Mouse (Mus musculus) activated CD4-positive, CD25-positive, alpha-beta regulatory T cell, adult 4 months (primary cell): ENCODE results near the gene A430078G23Rik. TPM values are rescaled to one million over a fixed set of nuclear protein-coding genes. Genes with fewer than 3 reads are reported as not detected.
A peak's percentile ranks its signal among the peaks of the same experiment; 100 is the strongest.
"Not testable (repeated sequence)": the region's sequence is repeated elsewhere in the genome, so short reads cannot be mapped to it uniquely, and the experiment has no call there.

Experiments
- ATAC-seq: one replicate; pipeline ENCODE4 v1.8.0; 2017
- polyA plus RNA-seq, 2 experiments: library from polyadenylated mRNA; unstranded; fragments of 100-300 nt; shearing (Covaris generic); gene quantifications; one replicate each; pipeline ENCODE4 v1.2.1; 2017

The A430078G23Rik gene
- 10 to 100 TPM; 33.8 to 34.2 TPM for polyA plus RNA-seq

DNA sequence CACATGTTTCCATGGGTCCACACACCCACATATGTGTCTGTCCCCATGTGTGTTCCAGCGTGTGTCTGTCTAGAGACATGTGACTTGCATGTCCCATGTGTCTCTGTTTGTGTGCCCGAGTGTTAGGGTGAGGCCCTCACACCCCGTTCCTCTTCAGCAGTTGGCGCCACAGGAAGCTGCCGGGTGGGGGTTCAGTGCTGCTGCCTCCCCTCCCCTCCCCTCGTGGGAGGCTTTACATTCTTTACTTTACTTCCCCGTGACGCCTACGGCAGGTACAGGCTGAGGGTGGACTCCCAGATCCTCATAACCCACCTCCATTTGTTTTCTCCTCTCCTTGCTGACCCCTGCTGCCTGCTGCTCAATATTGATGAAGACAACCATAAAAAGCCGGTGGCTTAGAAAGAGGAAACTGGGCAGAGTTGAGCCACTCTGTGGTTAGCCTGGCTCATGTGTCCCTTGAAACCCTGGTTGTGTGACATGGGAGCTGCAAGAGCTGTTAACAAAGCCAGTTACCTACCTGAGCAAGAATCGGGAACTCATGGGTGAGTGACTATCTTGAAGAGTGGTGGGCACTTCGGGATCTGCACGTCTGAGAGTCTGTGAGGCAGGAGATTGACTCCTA is at the start of gene A430078G23Rik:
Gene A430078G23Rik, plus strand, starts transcription at position 227 of the 622 bp plus-strand sequence.
- ATAC-seq: peak; percentile 49

DNA sequence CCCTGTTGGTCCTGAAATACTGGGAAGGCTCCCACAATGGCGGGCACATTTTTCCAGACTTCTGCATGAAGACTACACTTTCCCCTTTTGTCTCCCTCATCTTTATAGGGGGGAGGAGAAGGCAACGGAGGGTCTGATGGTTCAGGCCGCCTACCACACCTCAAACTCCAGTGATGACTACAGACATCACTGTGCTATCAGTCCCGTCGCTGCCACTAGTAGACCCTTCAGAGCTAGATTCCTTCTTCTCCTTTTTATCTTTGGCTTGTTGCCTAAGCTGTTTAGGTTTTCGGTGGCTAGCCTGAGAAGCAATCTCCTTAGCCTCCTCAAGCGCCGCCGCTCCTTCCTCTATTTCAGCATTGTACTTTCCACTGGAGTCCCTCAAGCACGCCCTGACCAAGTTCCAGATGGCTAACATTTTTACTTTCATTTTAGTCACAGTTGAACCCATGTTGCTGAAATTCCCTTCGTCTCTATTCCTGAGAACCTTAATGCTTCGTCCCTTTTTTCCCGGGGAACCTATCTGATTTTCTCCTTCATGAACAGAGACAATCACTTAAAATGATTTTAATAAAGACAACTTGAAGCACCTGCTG is 44.9 kb upstream of the A430078G23Rik start:
- not testable (repeated sequence) for ATAC-seq

DNA sequence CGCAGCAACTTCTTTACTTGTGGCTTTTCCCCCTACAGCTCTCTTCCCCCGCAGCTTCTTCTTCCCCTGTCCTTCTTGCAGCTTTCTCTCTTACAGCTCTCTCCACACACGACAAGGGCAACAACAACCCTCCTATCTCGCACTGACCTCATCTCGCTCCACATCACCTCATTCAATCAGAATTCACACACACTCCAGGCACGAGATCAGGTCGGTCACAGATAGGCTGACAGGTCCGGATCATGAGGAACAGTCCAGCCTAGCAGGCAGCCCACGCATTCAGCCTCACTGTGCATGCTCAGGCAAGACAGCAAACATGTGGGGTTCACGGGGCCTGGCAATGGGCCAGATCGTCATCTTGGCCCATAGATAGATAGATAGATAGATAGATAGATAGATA is 43.6 kb upstream of the A430078G23Rik start:
- ATAC-seq: no peak

DNA sequence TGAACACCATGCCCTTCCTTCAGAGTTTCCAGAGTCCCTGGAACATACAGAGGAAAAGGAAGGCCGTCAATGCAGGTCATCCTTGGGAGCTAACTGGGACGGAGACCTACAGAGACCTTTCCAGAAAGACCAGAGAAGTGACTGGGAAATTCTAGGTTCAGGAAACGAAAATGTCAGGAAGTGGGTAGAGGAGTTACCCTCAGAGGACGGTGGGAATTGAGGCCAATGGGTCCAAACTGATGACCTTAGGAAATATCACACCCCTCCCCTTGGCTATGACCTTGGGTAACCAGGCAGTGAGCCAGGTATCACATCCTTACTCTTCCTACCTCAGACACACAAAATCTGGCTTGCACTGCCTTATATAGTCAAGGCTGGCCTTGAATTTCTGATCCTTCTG is 41.7 kb upstream of the A430078G23Rik start:
- no peak for ATAC-seq

DNA sequence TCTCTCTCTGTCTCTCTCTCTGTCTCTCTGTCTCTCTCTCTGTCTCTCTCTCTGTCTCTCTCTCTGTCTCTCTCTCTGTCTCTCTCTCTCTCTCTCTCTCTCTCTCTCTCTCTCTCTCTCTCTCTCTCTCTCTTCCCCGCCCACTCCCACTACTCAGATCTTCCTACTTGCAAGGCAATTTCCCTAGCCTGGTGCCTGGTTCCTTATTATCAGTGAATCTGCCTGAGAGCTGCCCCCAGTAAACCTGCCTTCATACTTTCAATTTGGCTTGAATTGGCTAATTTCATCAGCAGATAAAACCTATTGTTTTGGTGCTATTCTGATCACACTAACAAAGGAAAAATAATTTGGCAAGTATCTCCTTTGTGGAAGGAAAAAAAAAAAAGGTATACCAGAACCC is 39.8 kb upstream of the A430078G23Rik start:
- not testable (repeated sequence) for ATAC-seq

DNA sequence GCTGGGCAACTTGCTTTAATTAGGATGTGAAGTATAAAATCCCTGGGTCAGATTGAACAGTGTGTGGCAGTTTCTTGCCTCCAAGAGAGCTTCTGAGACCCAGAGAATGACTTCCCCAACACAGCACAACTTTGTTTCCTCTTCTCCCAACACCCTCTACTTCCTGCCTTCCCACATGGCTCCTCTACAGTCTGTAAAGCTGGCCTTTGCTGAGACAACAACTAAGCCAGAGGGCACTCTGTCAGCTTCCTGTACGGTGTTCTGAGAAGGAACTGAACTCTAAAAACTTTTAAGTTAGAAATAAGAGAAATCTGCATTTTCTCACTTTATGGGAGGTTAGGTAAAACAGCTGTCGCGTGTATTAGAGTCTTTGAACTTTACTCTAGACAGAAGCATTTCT is 39.4 kb upstream of the A430078G23Rik start:
- no peak for ATAC-seq

DNA sequence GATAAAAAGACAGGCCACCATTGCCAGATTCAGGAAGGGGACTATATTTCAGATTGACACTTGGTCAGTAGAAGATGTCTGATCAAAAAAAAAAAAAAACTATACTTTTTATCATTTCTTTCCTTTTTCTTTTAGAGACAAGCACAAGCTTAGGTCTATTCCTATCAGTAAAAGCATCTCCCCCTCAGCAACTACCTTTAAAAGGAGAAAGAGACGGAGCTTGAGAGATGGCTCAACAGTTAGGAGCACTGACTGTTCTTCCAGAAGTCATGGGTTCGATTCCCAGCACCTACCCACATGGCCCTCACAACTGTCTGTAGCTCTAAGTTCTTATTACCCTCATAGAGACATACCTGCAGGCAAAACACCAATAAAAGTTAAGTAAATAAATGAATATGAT is 38.9 kb upstream of the A430078G23Rik start:
- no peak for ATAC-seq

DNA sequence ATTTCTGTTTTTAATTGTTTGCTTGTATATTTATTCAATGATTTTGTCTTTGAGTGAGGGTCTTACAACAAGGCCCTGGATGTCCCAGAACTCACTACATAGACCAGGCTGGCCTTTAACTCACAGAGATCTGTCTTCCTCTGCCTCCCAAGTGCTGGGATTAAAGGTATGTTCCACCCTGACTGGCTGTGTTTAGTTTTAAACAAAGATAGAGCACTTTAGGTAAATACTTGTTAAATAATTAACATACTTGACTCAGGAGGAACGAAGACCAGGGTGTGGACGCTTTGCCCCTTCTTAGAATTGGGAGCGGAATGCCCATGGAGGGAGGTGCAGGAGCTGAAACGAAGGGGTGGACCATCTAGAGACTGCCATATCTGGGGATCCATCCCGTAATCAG is 36.6 kb upstream of the A430078G23Rik start:
- no peak for ATAC-seq

DNA sequence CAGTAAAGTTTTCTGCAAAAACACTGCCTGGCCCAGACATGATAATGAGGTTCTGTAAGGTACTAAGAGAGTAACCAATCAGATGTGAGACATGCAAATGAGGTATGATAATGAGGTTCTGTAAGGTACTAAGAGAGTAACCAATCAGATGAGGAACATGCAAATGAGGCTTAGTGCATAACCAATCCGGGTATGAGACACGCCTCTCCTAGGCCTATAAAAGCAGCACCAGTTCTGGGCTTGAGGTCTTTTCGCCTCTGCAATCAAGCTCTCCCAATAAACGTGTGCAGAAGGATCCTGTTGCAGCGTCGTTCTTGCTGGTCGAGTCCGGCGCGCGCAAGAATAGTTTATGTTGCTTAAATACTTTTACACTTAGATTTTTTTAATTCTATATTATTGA is 33.9 kb upstream of the A430078G23Rik start:
- not testable (repeated sequence) for ATAC-seq

DNA sequence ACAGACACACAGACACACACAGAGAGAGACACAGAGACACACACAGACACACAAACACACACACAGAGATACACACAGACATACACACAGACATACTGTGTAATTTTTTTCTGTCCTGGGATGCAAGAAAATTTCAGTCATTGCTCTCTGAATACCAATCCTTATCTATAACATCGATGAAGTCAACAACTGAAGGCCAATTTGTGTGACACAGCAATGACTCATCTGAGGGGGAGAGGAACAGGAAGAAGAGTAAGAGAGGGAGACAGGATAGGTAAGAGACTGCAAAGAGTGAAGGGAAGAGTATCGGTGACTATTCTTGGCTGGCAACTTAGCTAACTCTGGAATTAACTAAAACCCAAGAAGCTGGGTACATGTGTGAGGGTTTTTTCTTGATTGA is 29.0 kb upstream of the A430078G23Rik start:
- ATAC-seq: peak; percentile 64

DNA sequence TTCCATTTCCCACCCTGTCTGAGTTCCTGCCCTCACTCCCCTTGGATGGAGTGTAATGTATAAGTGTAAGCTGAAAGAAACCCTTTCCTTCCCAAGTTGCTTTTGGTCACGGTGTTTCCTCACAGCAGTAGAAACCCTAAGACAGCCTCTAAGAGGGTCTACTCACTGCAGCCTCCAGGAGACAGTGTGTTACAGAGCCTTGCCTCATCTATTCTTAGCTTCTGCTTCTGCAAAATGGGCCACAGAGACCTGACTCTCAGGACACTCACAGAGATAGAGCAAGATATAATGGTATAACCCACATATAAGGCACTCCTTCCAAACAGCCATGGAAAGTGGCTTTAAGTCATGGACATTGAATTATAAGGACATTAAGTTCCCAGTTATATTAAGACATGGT is 26.2 kb upstream of the A430078G23Rik start:
- no peak for ATAC-seq

DNA sequence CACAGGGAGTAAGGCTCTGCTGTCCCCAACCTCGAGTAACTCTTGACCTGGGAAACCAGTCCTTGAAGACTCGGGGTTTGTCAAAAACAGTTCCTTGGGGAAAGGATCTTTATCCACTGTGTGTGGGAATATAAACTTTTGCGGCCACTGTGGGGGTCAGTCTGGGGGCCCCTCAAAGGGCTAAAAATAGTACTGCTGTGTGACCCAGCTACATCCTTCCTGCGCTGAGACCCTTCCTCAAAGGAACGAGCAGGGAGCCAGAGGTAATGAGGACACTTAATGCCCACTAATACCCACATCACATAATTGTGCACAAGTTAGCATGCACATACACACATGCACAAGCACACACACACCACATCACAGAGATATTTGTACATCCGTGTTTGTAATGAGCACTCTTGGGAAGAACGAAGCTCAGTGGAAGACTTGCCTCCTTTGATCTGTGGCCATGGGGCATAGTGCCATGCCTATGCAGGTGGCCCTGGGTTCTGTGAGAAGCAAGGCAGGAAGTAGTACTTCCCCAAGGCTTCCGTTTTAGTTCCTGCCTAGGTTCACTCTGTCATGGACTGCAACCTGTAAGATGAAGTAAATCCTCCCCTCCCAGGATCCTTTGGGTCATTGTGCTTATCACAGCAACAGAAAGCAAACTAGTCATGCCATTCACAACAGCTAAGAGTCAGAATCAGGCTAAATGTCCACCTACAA is 25.5 kb upstream of the A430078G23Rik start:
- peak; percentile 65 for ATAC-seq

DNA sequence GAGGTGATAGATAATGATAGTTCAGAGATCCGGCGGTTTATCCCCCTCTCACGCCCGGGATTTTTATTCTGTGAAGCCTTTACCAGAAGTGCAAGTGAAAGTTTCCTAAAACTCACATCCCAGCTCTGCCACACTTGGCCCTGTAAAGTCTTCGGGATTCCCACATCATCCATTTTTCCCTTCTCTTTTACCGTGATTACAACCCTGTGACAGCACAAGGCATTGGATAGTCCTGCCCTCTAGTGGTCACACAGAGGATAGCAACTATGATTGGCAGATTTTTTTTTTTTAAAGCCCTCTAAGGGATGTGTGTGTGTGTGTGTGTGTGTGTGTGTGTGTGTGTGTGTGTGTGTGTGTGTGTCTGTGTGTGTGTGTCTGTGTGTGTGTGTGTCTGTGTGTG is 22.6 kb upstream of the A430078G23Rik start:
- peak; percentile 47 for ATAC-seq

DNA sequence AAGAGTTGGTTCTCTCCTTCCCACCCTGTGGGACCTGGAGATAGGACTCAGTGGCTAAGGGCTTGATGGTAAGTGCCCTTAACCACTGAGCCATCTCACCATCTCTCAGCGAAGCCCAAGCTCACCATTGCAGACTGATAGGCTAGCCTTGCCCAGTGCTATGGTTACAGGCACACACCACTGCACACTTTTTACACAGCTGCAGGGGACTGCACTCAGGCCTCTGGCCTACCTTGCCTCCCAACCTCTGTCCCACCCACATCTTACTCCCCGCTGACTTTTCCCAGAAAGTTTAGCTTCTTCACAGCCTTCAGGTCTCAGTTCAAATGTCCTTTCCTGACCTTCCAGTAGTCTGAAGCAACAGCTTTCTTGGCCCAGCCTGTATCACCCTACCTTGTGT is 21.5 kb upstream of the A430078G23Rik start:
- no peak for ATAC-seq

DNA sequence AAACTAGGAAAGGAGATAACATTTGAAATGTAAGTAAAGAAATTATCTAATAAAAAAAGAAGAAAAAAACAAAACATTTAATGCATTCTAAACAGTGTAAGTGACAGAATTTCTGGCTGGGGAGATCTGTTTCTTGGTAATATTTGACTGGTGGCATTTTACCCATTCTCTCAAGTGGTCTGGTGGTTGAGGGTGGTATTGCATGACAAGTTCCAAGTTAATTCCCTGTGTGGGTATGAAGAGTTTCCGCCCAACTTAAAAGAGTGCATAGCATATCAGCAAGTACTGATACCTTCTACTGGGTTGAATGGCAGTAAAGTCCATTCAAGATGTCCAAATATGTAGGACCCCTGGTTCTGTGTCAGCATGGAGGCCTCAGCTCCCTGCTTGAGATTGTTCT is 17.3 kb upstream of the A430078G23Rik start:
- no peak for ATAC-seq

DNA sequence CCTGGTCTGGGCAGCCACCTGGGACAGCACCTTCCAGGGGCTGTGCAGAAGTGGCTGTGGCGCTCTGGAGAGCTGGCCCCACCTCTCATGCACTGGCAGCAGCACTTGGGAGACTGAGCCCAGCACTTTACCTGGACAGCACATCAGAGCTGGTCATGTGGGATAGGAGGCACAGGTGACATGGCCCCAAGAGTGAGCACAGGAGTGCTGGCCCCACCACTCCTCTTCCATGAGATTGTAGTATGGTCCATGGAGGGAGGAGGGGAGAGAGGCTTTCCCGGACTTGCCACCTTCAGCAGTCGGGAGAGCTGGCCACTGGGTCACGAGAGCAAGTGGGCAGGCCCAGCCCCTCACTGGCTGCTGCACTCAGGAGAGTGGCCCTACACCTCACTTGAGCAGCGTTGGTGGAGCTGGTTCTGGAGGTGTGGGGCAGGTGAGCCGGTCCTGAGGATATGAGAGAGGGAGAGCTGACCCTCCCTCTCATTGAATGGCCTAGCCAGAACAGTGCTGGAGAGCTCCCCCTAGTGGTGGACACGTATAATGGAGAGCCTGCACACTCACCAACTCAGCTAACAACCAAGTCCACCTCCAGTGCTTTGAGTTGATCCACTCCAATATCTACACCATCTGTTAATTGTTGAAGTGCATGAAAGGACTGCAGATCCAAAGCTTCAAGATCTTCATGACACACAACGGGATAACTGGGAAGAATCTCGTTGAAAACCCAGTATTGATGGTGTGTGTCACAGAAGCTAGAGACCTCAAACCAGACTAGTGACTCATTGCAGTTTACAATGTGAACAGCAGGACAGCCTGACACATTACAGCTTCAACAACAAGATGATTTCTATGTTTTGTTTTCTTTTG is 16.3 kb upstream of the A430078G23Rik start:
- peak; percentile 72 for ATAC-seq

DNA sequence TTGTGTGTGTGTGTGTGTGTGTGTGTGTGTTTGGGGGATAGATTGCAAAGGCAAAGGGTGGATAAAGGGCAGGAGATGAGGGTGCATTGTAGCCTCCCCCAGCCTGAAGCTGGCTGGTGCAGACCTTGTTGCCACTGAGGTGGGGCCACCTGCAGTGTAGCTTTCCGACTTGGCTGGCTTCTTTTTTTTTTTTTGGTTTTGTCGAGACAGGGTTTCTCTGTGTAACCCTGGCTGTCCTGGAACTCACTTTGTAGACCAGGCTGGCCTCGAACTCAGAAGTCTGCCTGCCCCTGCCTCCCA is 15.7 kb upstream of the A430078G23Rik start:
- ATAC-seq: not testable (repeated sequence)

DNA sequence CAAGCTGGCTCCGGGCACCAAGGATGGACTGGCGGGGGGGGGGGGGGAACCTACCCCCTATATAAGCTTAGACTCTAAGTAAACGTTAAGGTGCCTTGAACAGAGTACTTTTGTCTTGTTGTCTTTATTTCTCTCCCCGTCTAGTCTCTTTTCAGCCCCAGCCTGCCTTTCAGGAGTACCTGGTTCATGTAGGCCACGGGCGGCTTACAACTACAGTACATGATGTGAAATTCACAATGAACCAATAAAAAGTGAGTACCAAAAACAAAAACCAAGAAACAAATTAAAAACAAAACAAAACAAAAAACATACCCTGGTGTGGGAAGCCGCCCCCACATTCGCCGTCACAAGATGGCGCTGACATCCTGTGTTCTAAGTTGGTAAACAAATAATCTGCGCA is 15.2 kb upstream of the A430078G23Rik start:
- ATAC-seq: no peak

DNA sequence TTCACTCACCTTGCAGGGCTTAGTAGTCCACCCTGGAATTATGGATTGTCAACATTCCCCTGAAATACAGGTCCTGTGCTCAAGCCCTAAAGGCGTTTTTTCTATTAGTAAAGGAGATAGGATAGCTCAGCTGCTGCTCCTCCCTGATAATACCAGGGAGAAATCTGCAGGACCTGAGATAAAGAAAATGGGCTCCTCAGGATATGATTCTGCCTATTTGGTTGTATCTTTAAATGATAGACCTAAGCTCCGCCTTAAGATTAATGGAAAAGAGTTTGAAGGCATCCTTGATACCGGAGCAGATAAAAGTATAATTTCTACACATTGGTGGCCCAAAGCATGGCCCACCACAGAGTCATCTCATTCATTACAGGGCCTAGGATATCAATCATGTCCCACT is 12.5 kb upstream of the A430078G23Rik start:
- ATAC-seq: not testable (repeated sequence)

DNA sequence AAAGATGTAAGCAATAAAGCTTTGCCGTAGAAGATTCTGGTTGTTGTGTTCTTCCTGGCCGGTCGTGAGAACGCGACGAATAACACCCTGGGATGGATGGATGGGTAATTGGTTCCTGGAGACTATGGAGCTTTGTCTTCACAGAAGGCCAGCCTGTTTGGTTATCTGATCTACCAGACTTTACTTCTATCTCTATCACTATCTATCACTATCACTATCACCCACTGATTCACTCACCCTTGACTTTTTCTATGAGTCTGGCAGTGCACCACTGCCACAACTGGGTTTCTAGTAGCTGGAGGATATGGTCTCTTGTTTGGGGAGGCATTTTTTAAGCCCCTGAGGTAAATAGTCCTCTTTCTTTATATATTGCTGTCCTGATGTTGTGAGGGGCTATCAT is 7.9 kb upstream of the A430078G23Rik start:
- peak; percentile 40 for ATAC-seq

DNA sequence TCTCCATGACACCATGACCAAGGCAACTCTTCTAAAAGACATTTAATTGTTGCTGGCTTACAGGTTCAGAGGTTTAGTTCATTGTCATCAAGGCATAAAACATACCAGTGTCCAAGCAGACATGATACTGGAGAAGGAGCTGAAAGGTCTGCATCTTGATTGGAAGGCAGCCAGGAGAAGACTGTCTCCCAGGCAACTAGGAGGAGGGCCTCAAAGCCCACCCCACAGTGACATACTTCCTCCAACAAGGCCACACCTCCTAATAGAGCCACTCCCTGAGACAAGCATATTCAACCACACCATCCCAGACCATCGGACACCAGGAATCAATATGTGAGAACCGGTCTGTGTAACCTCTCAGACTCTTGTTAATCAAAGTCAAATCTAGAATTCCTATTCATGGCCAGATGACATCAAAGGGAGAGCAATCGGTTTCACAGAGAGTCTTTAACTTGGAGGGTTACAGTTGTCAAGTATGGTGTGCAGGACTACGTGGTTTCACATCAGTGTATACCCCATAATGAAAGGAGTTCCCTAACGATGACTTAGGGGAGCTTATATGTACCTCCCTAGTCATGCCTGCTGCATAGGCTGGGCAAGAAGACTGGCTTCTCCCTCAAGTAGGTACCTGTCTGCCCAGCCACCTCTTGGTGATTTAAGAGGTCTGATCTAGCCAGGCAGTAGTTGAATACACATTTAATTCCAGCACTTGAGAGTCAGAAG is 6.4 kb upstream of the A430078G23Rik start:
- no peak for ATAC-seq

DNA sequence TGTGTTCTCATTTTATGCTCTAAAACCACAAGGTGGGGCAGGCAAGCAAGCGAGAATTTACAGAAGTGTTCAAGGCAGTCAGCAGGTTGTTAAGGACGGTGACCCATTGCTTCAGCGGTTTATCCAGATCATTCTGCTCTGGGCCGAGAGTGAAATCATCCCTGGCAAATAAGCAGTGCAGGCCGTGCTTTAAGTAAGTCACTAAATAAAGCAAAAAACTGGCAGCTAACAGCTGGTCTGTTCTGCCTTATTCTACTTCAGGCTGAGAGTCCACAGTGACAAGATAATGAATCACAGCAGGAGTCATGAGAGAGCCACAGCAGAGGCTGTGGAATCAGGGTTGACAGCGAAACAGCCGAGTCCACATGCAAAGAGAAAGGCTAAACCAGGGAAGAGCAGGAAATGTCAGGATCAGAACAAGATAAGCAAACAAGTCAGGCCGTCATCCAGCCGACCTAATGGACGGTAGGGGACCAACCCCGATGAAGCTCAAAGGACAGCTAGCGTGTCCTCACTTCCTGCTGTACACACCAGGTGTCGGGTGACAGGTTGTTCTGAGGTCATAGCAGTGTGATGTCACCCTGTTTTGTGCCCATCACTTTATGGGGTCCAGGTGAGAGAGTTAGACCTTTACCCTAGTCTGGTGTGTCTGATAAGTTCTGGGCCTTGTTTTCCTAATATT is 4.9 kb upstream of the A430078G23Rik start:
- no peak for ATAC-seq
